Mouse (Mus musculus) mammary gland, adult 2 months (tissue): ENCODE data around the gene Tomm20. TPM values are rescaled to one million over a fixed set of nuclear protein-coding genes. Genes with fewer than 3 reads are reported as not detected.

Experiments used
- polyA plus RNA-seq: library from polyadenylated mRNA; depleted of rRNA; stranded (reverse); fragments of >200 nt; gene quantifications from 2 replicates; pipeline ENCODE4 v1.2.3, GENCODE M21; 2012; ENCODE audit warnings: low replicate concordance; rRNA removed

Tomm20 gene
- polyA plus RNA-seq, result 113 and 473 TPM in 2 replicates

GRCm38 (mm10) chr8:126945730-126946163 is at the start of gene Tomm20:
Gene Tomm20, minus strand, starts transcription at chr8:126945844.

DNA sequence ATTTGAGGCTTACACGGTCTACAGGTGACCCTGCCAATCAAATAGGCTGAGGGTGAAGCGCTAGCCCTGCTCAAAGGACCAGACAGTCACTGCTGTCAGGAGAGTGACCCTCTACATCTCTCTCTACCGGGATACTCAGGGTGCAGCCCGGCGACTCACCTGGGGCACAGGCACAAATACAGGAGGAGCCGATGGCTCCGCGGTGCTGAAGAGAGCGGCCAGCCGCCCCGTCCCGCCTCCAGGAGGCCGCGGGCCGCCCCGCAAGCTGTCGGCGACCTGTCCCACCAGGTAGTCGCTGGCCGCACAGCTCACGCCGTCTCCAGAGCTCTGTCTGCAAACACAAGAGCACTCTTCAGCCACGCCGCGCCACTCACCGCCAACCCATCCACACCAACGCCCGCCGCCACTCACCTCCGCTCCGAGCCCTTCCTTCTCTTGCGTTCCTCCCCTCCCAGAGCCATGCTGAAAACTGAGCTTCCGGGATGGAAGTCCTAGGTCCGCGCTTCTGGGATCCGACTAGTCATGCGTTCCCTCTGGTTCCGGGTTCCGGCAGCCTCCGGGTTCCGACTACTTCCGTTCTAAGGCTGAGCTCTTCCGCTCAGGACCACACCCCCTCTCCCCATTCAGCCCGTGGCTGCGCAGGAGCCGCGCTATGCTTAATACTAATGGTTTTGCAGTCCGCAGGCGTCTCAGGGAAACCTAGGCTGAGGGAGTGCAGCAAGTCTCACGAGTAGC is 25.1 kb upstream of the Tomm20 start, which contains the start of gene Rbm34:
Gene Rbm34 (minus strand): TSS at position 493 of the 735 bp plus-strand sequence.

Other genes starting within 250 kb of the Tomm20 start
- 2.2 and 2.9 TPM in 2 replicates for gene Rbm34, start 25.2 kb upstream of the Tomm20 start, polyA plus RNA-seq
- 26.9 and 31.7 TPM in 2 replicates for gene Pard3, start 118.0 kb upstream of the Tomm20 start, polyA plus RNA-seq